Mouse (Mus musculus): ENCODE measurements around the gene Ccpg1os.
A peak's percentile ranks its signal among the peaks of the same experiment; 100 is the strongest.

Gene Ccpg1os

GRCm38 (mm10) chr9:72985250-72986220 lies at the start of gene Ccpg1os, which contains the start of gene Ccpg1:
Gene Ccpg1os (minus strand): TSS chr9:72985382.
Gene Ccpg1 (plus strand): TSS chr9:72985429.
- DNase-seq (ENCODE audit: low spot score in 2 of 2) = peak; percentile 99

- DNase-seq (ENCODE audit: low spot score in 2 of 2) = no peak
Measured at GRCm38 (mm10) chr9:73033406-73033805, 48.2 kb upstream of the Ccpg1os start.

- no peak for DNase-seq (ENCODE audit: low spot score in 2 of 2)
Measured at GRCm38 (mm10) chr9:73031421-73031820, 46.2 kb upstream of the Ccpg1os start.

DNA sequence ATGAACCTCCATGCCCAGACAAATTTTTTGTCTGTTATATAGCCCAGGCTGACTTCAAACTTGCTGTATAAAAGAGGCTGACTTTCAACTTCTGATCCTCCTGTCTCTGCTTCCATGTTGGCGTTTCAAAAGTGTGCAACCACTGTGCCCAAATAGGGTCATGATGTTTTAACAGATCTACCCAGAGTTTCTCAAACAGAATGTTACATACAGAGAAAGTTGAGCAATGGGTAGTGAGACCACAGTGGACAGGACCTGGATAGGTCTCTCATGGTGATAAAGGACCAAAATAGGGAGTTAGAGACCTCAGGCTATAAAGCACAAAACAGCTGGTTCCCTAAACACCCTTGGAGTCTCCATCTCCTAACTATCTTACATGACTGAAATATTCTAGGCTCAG lies 45.3 kb upstream of the Ccpg1os start:
- DNase-seq (ENCODE audit: low spot score in 2 of 2) = no peak

- peak; percentile 47 to 50 for DNase-seq (ENCODE audit: low spot score in 2 of 2)
Measured at GRCm38 (mm10) chr9:73025818-73026636, 40.8 kb upstream of the Ccpg1os start.

- DNase-seq (ENCODE audit: low spot score in 2 of 2) = no peak
Measured at GRCm38 (mm10) chr9:73020566-73021097, 35.5 kb upstream of the Ccpg1os start.

DNA sequence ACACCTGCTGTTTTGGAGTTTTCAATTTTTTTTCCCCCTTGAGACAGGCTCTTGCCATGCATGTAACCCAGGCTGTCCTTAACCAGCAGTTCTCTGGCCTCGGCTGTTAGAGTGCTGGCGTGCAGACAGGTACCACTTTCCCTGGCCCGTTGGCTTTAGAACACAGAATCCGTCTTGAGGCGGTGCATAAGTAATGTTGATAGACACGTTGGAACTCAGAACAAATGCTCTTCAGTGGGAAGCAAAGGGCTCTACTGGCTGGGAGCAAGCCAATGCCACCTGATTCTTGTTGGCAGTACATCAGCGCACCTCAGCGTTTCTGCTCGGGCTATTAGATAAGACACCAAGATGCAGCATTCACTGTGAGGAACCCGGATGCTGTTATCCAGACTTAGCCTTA lies 34.7 kb upstream of the Ccpg1os start:
- DNase-seq (ENCODE audit: low spot score in 2 of 2) = no peak

- DNase-seq (ENCODE audit: low spot score in 2 of 2) = no peak
Measured at GRCm38 (mm10) chr9:73014724-73015123, 29.5 kb upstream of the Ccpg1os start.

DNA sequence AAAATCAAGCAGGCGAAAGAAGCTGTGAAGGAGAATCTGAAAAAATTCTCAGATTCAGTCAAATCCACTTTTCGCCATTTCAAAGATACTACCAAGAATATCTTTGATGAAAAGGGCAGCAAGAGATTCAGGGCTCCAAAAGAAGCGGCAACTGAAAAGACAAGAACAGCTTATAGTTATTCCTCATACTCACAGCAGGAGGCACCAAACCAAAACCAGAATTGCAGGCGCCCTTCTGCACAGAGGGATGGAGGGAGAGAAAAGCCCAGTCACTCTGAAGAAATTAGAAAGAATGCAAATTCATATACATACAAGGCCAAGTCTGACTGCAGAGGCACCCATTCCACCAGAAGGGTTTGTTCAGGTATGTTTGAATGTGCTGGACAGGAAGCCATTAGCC lies 27.4 kb upstream of the Ccpg1os start:
- DNase-seq (ENCODE audit: low spot score in 2 of 2) = no peak

GRCm38 (mm10) chr9:73008384-73008783 lies 23.2 kb upstream of the Ccpg1os start:
- DNase-seq (ENCODE audit: low spot score in 2 of 2) = no peak

- no peak for DNase-seq (ENCODE audit: low spot score in 2 of 2)
Measured at GRCm38 (mm10) chr9:73006175-73006574, 21.0 kb upstream of the Ccpg1os start.

DNA sequence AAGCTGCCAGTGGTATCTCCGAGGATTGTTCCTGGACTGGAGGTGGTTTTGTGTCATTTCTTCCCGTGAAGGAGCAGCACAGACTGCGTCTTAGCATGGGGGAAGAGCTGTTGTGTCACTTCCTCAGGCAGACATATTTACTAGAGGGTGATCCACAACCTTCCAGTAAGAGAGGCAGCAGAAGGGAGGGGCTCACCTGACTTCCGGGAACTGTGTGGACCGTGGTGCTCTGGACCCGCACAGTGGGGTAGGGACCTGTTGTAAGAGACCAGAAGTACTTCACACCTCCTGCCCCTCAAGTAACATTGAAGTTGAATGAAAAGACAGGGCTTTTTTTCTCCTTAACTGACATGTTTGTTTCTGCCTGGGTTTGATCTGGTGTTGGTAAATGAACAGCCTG lies 19.9 kb upstream of the Ccpg1os start:
- DNase-seq (ENCODE audit: low spot score in 2 of 2) = no peak

DNA sequence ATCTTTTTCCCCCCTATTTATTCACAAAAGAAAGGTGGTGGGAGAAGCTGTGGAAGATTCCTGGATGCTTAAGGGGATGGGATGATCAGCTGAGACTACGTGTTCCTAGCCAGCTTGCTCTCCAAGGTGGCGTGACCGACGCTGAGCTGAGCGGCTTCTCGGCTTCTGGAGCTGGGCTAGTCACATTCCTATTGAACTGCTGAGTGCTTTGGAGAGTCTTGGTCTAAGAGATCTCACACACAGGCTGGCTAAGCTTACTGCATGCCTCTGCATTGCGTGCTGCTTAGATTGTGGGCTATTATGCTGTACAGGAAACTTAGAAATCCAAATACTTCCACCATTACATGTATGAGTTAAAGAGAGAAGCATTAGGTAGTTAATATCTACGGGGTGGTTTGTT lies 18.9 kb upstream of the Ccpg1os start:
- DNase-seq (ENCODE audit: low spot score in 2 of 2) = no peak

GRCm38 (mm10) chr9:73002177-73002576 lies 17.0 kb upstream of the Ccpg1os start:
- peak in 1 of 2 experiments; percentile 47 for DNase-seq (ENCODE audit: low spot score in 2 of 2)

- DNase-seq (ENCODE audit: low spot score in 2 of 2) = no peak
Measured at GRCm38 (mm10) chr9:73001314-73002011, 16.3 kb upstream of the Ccpg1os start.

DNA sequence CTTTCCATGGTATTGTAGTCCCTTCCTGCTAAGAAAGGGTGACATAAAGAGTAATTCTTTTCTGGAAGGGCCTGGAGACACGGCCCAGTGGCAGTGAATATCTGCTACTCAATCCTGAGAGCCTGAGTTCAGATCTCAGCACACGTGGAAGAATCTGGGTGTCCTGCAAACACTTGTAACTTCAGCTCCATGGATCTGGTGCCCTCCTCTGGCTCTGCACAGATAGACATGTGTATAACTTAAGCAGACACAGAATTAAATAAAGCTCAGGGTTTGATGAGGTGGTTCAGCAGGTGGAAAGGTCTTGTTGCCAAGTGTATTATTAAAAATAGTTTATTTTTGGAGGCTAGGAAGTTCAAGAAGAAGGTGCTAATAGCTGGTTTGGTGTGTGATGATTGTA lies 15.3 kb upstream of the Ccpg1os start:
- DNase-seq (ENCODE audit: low spot score in 2 of 2) = no peak

GRCm38 (mm10) chr9:72996806-72997205 lies 11.6 kb upstream of the Ccpg1os start:
- DNase-seq (ENCODE audit: low spot score in 2 of 2) = no peak

- DNase-seq (ENCODE audit: low spot score in 2 of 2) = no peak
Measured at GRCm38 (mm10) chr9:72996167-72996566, 11.0 kb upstream of the Ccpg1os start.

DNA sequence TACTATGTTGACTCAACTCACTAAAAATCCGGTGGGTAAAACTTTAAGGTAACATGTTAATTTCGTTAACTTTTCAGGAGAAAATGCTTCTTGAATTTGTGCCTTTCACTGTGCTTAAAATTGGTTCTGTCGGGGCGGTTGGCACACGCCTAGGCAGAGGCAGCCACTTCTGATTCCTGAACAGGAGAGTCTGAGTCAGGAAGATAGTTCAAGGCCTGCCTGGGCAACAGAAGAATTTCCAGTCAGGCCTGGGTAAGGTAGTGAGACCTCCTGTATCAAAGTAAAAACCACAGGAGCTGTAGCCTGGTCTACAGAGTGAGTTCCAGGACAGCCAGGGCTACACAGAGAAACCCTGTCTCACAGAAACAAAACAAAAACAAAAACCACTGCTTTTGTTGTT lies 7.4 kb upstream of the Ccpg1os start:
- DNase-seq (ENCODE audit: low spot score in 2 of 2) = no peak

- no peak for DNase-seq (ENCODE audit: low spot score in 2 of 2)
Measured at GRCm38 (mm10) chr9:72991420-72991819, 6.2 kb upstream of the Ccpg1os start.

- no peak for DNase-seq (ENCODE audit: low spot score in 2 of 2)
Measured at GRCm38 (mm10) chr9:72988706-72989105, 3.5 kb upstream of the Ccpg1os start.

GRCm38 (mm10) chr9:72987703-72988102 lies 2.5 kb upstream of the Ccpg1os start:
- no peak for DNase-seq (ENCODE audit: low spot score in 2 of 2)

All from right cerebral cortex, postnatal 10 days (tissue).